Mouse (Mus musculus) neural tube, embryonic 14.5 days (tissue): ENCODE data around the gene Afg1l. TPM values are rescaled to one million over a fixed set of nuclear protein-coding genes. Genes with fewer than 3 reads are reported as not detected.

ENCODE experiments used
- polyA plus RNA-seq: library from polyadenylated mRNA; unstranded; fragments of >200 nt; fragmentation: Nextera tagmentation; extraction: Ambion mirVana; gene quantifications from 2 replicates; pipeline ENCODE4 v1.2.1, GENCODE M21; 2014

Afg1l gene
- polyA plus RNA-seq, 1 experiment from 2014 or later = 8.0 TPM

Other genes starting within 250 kb of the Afg1l start
- gene Foxo3, start 201.8 kb downstream of the Afg1l start, polyA plus RNA-seq = 6.1 and 6.6 TPM in 2 replicates
- gene Snx3, start 23.5 kb upstream of the Afg1l start, polyA plus RNA-seq = 286 and 292 TPM in 2 replicates
- not detected in 2 replicates for gene Nr2e1, start 105.1 kb upstream of the Afg1l start, polyA plus RNA-seq
- gene Ostm1, start 105.3 kb upstream of the Afg1l start, polyA plus RNA-seq = 39.1 and 40.3 TPM in 2 replicates